Mouse (Mus musculus) thymus, adult 2 months (tissue): ENCODE measurements around the gene Epor. TPM values are rescaled to one million over a fixed set of nuclear protein-coding genes. Genes with fewer than 3 reads are reported as not detected.

ENCODE experiments used
- DNase-seq: peaks from one replicate; pipeline ENCODE4 v3.0.0; 2021
- H3K27ac ChIP-seq: fragments of 200-500 bp; 2 replicates; pipeline ENCODE4 v1.5.1; 2012; ENCODE audit warnings: low read length, control low read depth; ENCODE audit not compliant: control insufficient read depth, insufficient read depth
- H3K27me3 ChIP-seq: fragments of 200-500 bp; 2 replicates; pipeline ENCODE4 v1.6.1; 2012; ENCODE audit warnings: mild to moderate bottlenecking, low read length, moderate library complexity, mixed read lengths; ENCODE audit not compliant: control insufficient read depth, insufficient read depth
- H3K36me3 ChIP-seq: fragments of 200-500 bp; 2 replicates; pipeline ENCODE4 v1.6.1; 2012; ENCODE audit warnings: mild to moderate bottlenecking, low read length, moderate library complexity; ENCODE audit not compliant: control insufficient read depth, insufficient read depth
- H3K4me1 ChIP-seq: fragments of 200-500 bp; replicated peaks from 2 replicates; pipeline ENCODE4 v1.6.1; 2012; ENCODE audit warnings: low read length; ENCODE audit not compliant: control insufficient read depth, insufficient read depth
- H3K4me3 ChIP-seq: fragments of 200-500 bp; 2 replicates; pipeline ENCODE4 v1.5.1; 2012; ENCODE audit warnings: mild to moderate bottlenecking, low read length, control low read depth, moderate library complexity; ENCODE audit not compliant: control insufficient read depth, insufficient read depth
- CTCF ChIP-seq: fragments of 200-500 bp; IDR thresholded peaks from 2 replicates; pipeline ENCODE4 v1.5.1; 2012; ENCODE audit warnings: mild to moderate bottlenecking, control low read depth, low read length, moderate library complexity, borderline replicate concordance; ENCODE audit not compliant: control insufficient read depth, poor library complexity, insufficient read depth; ENCODE audit errors: extremely low read depth
- POLR2A ChIP-seq: fragments of 200-500 bp; IDR thresholded peaks from 2 replicates; pipeline ENCODE4 v1.6.1; 2012; ENCODE audit warnings: mild to moderate bottlenecking, low read length, control low read depth, moderate library complexity; ENCODE audit not compliant: control insufficient read depth, poor library complexity, insufficient read depth; ENCODE audit errors: extremely low read depth
- WGBS: fragments of 180-500 bp; shearing (Covaris S2); methylation state at CpG from one replicate; pipeline ENCODE4 v1.1.7; 2018; 5-methylcytosine and 5-hydroxymethylcytosine counted together
- polyA plus RNA-seq: library from polyadenylated mRNA; depleted of rRNA; stranded (reverse); fragments of >200 nt; gene quantifications from 2 replicates; pipeline ENCODE4 v1.2.3, GENCODE M21; 2012

Gene Epor
- polyA plus RNA-seq, 1 experiment, result 4.9 TPM

DNA sequence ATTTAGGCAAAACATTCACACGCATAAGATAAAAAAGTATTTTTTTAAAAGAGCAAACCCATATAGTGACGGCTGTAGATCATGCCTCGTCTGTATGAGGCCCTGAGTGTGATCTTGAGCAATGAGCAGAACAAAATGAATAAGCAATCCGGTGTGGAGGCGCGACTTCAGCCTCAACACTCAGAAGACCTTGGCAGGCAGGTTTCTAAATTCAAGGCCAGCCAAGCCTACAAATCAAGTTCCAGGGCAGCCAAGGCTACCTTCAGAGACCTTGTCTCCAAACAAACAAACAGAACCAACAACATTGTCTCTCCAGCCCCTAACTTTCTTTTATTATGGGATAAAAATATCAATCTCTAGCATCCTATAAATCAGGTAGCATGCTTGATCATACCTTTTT lies 37.0 kb upstream of the Epor start:
- Histone ChIP-seq H3K36me3 (0 out of 2 replicates have a peak, but pooled peaks cover 6% of the 10 kb centered on the region), H3K4me3 (no peak overlapping the region), H3K27ac (no peak overlapping the region), H3K27me3 (no peaks in the 10 kb centered on the region), H3K4me1 (peaks cover 18% of the 10 kb centered on the region)
- DNase-seq, result no peak
- WGBS, result 98% methylated on average over 6 of the region's 6 CpGs
- TF ChIP-seq POLR2A, result no peak
- TF ChIP-seq CTCF, result no peak

DNA sequence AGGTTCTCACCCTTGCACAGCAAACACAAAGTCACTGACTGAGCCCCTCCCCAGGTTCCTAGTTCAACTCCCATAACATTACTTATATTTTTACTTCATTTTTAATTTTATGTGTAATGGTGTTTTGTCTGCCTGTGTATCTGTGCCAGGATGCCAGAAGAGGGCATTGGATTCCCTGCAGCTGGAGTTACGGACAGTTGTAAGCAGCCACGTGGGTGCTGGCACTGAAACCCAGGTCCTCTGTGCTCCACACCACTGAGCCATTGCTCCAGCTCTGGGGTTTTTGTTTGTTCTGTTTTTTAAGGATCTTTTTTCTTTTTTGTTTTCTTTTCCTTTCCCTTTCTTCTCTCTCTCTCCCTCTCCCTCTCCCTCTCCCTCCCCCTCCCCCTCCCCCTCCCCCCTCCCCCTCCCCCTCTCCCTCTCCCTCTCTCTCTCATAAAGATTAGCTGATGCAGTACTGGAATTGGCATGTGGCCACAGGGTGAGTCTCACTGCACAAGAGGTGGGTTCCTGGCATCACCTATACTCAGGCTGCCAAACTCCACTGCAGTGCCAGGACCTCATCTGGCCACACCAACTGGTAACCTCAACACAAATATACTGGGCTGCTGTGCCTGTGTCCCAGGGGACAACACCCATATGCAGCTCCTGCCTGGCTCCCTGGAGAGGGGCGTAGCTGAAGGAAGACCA lies 33.0 kb upstream of the Epor start:
- H3K27me3 ChIP-seq, result no peaks in the 10 kb centered on the region
- no peak overlapping the region for H3K27ac ChIP-seq
- H3K4me3 ChIP-seq, result no peak overlapping the region
- WGBS, result 92% methylated on average over 3 of the region's 3 CpGs
- no peaks in the 10 kb centered on the region for H3K4me1 ChIP-seq
- DNase-seq, result no peak
- H3K36me3 ChIP-seq, result no peaks in the 10 kb centered on the region
- TF ChIP-seq CTCF (no peak), POLR2A (no peak)

DNA sequence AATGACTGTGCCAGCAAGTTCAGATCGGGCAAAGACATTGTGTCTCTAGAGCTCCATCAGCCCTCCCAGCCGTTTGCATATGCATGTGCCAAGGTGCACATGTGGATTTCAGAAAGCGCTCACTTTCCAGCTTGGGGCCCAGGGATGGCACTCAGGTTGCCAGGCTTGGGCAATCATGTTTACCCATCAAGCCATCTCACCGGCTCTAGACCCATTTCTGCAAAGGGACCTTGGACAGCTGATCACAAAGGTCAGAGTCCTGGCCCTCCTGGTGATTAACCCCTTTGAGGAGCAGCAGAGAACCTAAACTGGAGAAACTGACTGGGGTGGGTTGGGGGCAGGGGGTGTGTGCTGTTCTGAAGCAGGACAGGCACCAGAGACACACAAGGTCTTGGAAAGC lies 28.9 kb upstream of the Epor start:
- H3K27me3 ChIP-seq, result peaks cover 21% of the 10 kb centered on the region
- no peak overlapping the region for H3K4me3 ChIP-seq
- no peak overlapping the region for H3K27ac ChIP-seq
- 88% methylated on average over 4 of the region's 4 CpGs for WGBS
- H3K4me1 ChIP-seq, result peaks cover 15% of the 10 kb centered on the region; the same call in 1 of the 2 replicates
- TF ChIP-seq CTCF (no peak), POLR2A (no peak)
- H3K36me3 ChIP-seq, result no peaks in the 10 kb centered on the region
- no peak for DNase-seq

DNA sequence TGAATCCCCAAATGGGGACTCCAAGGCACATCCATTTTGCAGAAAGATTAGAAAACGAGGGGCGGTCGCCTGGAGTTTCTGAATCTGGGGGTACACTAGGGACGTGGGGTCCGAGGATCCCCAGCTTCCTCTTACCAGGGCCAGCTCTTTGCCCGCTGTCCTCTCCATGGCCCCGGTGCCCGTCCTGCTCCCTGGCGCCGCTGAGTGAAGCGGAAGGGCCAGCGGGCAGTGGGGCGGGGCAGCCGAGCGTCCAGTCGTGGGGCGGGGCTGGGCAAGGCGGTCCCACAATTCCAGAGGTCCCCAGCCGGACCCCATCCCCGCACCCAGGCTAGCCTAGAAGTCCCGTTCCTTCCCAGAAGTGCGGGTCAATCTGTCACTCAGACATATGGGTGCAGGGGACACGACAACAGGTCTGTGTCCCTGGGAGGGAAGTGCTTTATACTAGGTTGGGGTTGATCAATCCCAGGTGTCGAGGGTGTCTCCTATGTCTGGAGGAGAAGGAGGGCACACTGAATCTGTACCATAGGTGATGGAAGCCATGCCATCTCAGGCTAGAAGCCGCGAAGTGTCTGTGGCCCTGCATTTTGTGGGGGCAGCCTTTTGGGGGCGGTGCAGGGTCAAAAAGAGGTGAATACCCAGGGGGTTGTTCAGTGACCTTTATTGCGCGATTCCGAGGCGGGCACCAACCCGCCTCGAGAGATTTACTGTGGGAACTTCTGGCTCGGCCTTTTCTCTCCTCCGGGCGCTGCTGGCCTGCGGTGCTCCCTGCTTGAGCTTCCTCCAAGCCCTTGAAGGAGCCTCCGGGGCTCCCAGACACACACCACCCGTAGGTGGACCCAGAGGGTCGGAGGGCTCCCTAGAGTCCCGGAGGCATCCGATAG lies 26.2 kb upstream of the Epor start, which contains the start of gene Rgl3:
Gene Rgl3, minus strand, starts transcription at position 217 of the 881 bp plus-strand sequence.
- 5% methylated on average over 42 of the region's 42 CpGs for WGBS
- Histone ChIP-seq H3K27me3 (peaks cover 21% of the 10 kb centered on the region), H3K36me3 (no peaks in the 10 kb centered on the region), H3K4me3 (no peak within 1 kb of the TSS), H3K27ac (no peak within 1 kb of the TSS), H3K4me1 (peaks cover 15% of the 10 kb centered on the region; the same call in 1 of the 2 replicates)
- no peak for TF ChIP-seq POLR2A
- TF ChIP-seq CTCF, result no peak
- DNase-seq, result no peak

DNA sequence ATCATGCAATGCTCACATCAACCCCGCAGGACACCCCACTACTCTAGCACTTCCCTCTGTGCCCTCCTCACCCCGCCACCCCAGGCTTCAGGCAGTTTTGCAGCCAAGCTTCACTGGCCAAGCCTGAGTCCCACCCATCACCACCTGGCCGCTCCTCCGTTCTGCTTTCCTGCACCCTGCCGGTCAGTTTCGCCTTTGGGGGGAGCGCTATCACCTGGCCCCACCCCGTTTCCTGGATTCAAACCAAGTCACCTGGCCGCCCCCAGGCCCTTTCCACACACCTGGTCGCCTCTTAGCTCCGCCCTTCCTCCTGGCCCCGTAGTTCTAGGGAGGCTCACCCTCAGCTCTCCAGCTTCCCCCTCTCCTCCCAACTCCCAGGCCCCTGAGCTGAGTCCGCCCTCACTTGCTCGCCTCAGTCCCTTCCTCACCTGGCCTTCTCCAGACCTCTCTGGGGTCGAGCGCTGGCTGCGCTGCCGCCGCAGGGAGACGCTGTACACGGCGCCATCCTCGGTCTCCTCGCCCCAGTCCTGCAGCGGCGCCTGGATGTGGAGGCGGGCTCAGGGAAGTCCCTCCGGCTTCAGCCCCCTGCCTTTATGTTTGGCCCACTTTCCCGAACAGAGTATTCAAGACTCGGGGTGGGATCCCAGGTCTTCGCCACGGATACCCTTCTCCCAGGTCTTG lies 25.3 kb upstream of the Epor start:
- no peak for TF ChIP-seq CTCF
- TF ChIP-seq POLR2A, result no peak
- 8% methylated on average over 32 of the region's 32 CpGs for WGBS
- no peak overlapping the region for H3K27ac ChIP-seq
- no peak for DNase-seq
- no peak overlapping the region for H3K4me3 ChIP-seq
- H3K27me3 ChIP-seq, result peaks cover 21% of the 10 kb centered on the region
- peaks cover 22% of the 10 kb centered on the region for H3K4me1 ChIP-seq
- no peaks in the 10 kb centered on the region for H3K36me3 ChIP-seq

DNA sequence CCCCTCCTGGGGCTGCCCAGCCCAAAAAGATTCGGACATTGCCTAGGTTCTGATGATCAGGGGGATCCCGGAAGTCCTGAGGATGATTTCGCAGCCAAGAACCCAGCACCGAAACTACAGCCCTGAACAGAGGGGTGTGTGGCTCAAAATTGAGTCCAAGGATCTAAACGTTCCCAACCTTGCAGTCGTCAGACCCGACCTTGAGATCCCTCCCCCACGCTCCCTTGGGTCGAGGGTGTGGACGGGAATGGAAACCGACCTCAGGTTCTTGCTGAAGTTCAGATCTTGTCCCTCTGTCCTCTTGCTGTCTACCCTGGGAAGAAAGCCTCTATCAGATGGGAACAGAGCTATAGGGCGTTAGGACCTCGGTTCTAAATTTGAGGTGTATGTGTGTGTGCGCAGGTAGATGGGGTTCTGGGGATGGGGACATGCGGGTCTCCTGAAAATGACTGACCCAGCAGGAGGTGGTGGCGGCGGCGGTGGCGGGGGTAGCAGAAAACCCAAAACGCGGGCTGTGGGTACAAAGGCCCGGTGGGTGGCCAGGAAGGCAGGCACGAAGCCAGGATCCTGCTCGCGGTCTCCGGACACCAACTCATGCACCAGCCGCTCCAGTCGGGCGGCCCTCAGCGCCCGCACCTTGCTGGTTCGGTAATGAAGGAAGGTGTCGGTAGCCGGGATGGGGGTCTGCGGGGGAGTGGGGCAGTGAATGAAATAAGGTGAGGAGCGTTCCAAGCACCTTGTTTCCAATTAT lies 24.5 kb upstream of the Epor start:
- WGBS, result 22% methylated on average over 36 of the region's 36 CpGs
- peaks cover 21% of the 10 kb centered on the region for H3K27me3 ChIP-seq
- H3K27ac ChIP-seq, result no peak overlapping the region
- no peak overlapping the region for H3K4me3 ChIP-seq
- TF ChIP-seq CTCF, result no peak
- TF ChIP-seq POLR2A, result no peak
- peaks cover 26% of the 10 kb centered on the region for H3K4me1 ChIP-seq
- no peaks in the 10 kb centered on the region for H3K36me3 ChIP-seq
- DNase-seq, result no peak
